Mouse (Mus musculus) cerebellum, adult 2 months (tissue): ENCODE data around the gene Gas7. TPM values are rescaled to one million over a fixed set of nuclear protein-coding genes. Genes with fewer than 3 reads are reported as not detected.

Experiments
- DNase-seq, 2 experiments: peaks; one replicate each; pipeline ENCODE4 v3.0.0; 2021
- H3K27ac ChIP-seq: fragments of 200-500 bp; 2 replicates; pipeline ENCODE4 v1.5.1; 2012; ENCODE audit warnings: low read length, control low read depth, inconsistent platforms; ENCODE audit not compliant: insufficient read depth
- H3K27me3 ChIP-seq: fragments of 200-500 bp; 2 replicates; pipeline ENCODE4 v1.6.1; 2012; ENCODE audit warnings: inconsistent platforms, mild to moderate bottlenecking, low read length, moderate library complexity; ENCODE audit not compliant: control insufficient read depth, insufficient read depth
- H3K4me1 ChIP-seq: fragments of 200-500 bp; 2 replicates; pipeline ENCODE4 v1.6.1; 2011; ENCODE audit warnings: low read length; ENCODE audit not compliant: control insufficient read depth, insufficient read depth
- H3K4me3 ChIP-seq: fragments of 200-500 bp; replicated peaks from 2 replicates; pipeline ENCODE3; 2011; ENCODE audit warnings: mild to moderate bottlenecking, low read depth, low read length, control low read depth; ENCODE audit not compliant: insufficient read depth
- CTCF ChIP-seq: fragments of 200-500 bp; IDR thresholded peaks from 2 replicates; pipeline ENCODE4 v1.5.1; 2011; ENCODE audit warnings: low read depth, mild to moderate bottlenecking, control low read depth, low read length, moderate library complexity, borderline replicate concordance; ENCODE audit not compliant: insufficient read depth
- POLR2A ChIP-seq: fragments of 200-500 bp; IDR thresholded peaks from 2 replicates; pipeline ENCODE4 v1.6.1; 2011; ENCODE audit warnings: low read length, control low read depth, borderline replicate concordance; ENCODE audit not compliant: insufficient read depth
- WGBS: fragments of 180-500 bp; shearing (Covaris S2); methylation state at CpG from one replicate; pipeline ENCODE4 v1.1.7; 2018; 5-methylcytosine and 5-hydroxymethylcytosine counted together
- polyA plus RNA-seq: library from polyadenylated mRNA; depleted of rRNA; stranded (reverse); fragments of >200 nt; gene quantifications from 2 replicates; pipeline ENCODE4 v1.2.3, GENCODE M21; 2012

Gene Gas7
- polyA plus RNA-seq, 1 experiment, result 182 TPM

- WGBS, result 32% methylated on average over 4 of the region's 4 CpGs
- no peak for DNase-seq
- Histone ChIP-seq H3K27me3 (no peaks in the 10 kb centered on the region), H3K4me3 (no peak overlapping the region), H3K27ac (no peak overlapping the region), H3K4me1 (peaks cover 3% of the 10 kb centered on the region)
- TF ChIP-seq POLR2A (no peak), CTCF (no peak)
Measured at GRCm38 (mm10) chr11:67561631-67562030, 106.4 kb downstream of the Gas7 start.

GRCm38 (mm10) chr11:67563141-67563540, 107.9 kb downstream of the Gas7 start:
- DNase-seq, result no peak
- 70% methylated on average over 5 of the region's 5 CpGs for WGBS
- Histone ChIP-seq H3K27ac (no peak overlapping the region), H3K4me1 (no peaks in the 10 kb centered on the region), H3K4me3 (no peak overlapping the region), H3K27me3 (no peaks in the 10 kb centered on the region)
- TF ChIP-seq POLR2A, result no peak
- no peak for TF ChIP-seq CTCF

- WGBS, result 88% methylated on average over 8 of the region's 8 CpGs
- H3K27ac ChIP-seq, result no peak overlapping the region
- H3K4me1 ChIP-seq, result 0 out of 2 replicates have a peak, but pooled peaks cover 5% of the 10 kb centered on the region
- H3K27me3 ChIP-seq, result no peaks in the 10 kb centered on the region
- no peak overlapping the region for H3K4me3 ChIP-seq
- no peak for DNase-seq
- TF ChIP-seq CTCF (no peak), POLR2A (no peak)
Measured at GRCm38 (mm10) chr11:67564003-67564637, 108.9 kb downstream of the Gas7 start.

DNA sequence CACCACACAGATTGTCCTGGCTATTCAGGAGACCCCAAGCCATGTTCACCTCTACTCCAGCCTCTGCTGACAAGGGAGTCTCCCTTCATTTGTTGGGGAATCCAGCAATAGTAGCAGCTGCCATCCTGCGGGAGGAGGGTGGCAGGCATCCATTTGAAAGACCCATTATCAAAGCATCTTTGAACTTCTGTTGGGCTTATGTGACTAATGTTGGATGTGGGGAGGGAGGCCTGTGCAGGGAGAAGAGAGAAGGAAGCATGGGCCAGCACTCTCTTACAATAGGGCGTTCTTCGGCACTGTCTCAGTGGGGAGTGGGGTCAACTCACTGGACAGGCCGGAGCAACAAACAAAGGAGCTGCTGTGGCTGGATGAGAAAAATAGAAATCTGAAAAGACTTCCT, 110.3 kb downstream of the Gas7 start:
- no peaks in the 10 kb centered on the region for H3K27me3 ChIP-seq
- 0 out of 2 replicates have a peak, but pooled peaks cover 5% of the 10 kb centered on the region for H3K4me1 ChIP-seq
- no peak overlapping the region for H3K4me3 ChIP-seq
- no peak for DNase-seq
- no peak overlapping the region for H3K27ac ChIP-seq
- TF ChIP-seq POLR2A (no peak), CTCF (no peak)
- WGBS, result 88% methylated on average over 4 of the region's 4 CpGs

DNA sequence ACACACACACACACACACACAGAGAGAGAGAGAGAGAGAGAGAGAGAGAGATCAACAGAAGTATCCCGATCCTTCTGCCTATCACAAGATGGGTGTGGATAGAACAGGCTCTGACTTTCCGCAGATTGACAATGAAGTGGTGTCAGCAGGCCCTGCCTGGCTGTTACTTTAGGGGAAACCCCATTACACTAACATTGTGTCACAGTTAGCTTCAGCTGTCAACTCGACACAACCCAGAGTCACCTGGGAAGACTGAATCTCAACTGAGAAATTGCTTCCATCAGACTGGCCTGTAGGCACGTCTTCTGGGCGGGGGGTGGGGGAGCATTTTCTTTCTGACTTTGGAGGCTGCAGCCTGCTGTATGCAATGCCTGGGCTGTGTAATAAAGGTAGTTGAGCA, 111.5 kb downstream of the Gas7 start:
- H3K4me1 ChIP-seq, result 0 out of 2 replicates have a peak, but pooled peaks cover 5% of the 10 kb centered on the region
- DNase-seq, result no peak
- no peaks in the 10 kb centered on the region for H3K27me3 ChIP-seq
- 90% methylated on average over 5 of the region's 5 CpGs for WGBS
- H3K4me3 ChIP-seq, result no peak overlapping the region
- TF ChIP-seq CTCF (no peak), POLR2A (no peak)
- H3K27ac ChIP-seq, result no peak overlapping the region

GRCm38 (mm10) chr11:67567184-67567583, 111.9 kb downstream of the Gas7 start:
- no peak for DNase-seq
- Histone ChIP-seq H3K27ac (no peak overlapping the region), H3K27me3 (no peaks in the 10 kb centered on the region), H3K4me3 (no peak overlapping the region), H3K4me1 (0 out of 2 replicates have a peak, but pooled peaks cover 5% of the 10 kb centered on the region)
- 81% methylated on average over 5 of the region's 5 CpGs for WGBS
- TF ChIP-seq CTCF, result no peak
- no peak for TF ChIP-seq POLR2A

DNA sequence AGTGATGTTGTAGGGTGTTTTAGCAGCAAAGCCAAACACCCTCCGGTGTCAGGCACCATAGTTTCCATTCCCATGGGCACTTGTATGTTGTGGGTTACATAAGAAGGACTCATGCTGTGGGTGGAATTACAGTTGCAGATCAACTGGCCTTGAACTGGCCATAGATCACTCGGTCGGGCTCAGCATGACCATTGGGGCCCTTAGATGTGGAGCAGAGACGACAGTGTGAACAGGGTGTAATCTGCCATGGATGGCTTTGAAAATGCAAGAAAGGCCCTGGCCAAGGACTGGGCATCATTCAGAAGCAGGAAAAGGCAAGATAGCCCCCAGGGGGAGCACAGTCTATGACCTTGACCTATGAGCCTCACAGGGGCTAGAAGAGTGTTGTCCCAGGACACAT, 112.8 kb downstream of the Gas7 start:
- no peak for DNase-seq
- 95% methylated on average over 4 of the region's 4 CpGs for whole genome bisulfite sequencing
- H3K4me3 ChIP-seq, result no peak overlapping the region
- TF ChIP-seq POLR2A, result no peak
- no peak for TF ChIP-seq CTCF
- no peaks in the 10 kb centered on the region for H3K27me3 ChIP-seq
- H3K27ac ChIP-seq, result no peak overlapping the region
- H3K4me1 ChIP-seq, result 0 out of 2 replicates have a peak, but pooled peaks cover 5% of the 10 kb centered on the region

GRCm38 (mm10) chr11:67568815-67569214, 113.6 kb downstream of the Gas7 start:
- no peak overlapping the region for H3K27ac ChIP-seq
- no peak for DNase-seq
- H3K4me3 ChIP-seq, result no peak overlapping the region
- no peaks in the 10 kb centered on the region for H3K27me3 ChIP-seq
- 44% methylated on average over 5 of the region's 5 CpGs for WGBS
- 0 out of 2 replicates have a peak, but pooled peaks cover 5% of the 10 kb centered on the region for H3K4me1 ChIP-seq
- TF ChIP-seq CTCF (no peak), POLR2A (no peak)
